Mouse (Mus musculus) forebrain, embryonic 12.5 days (tissue): ENCODE measurements around the gene Gapdh. TPM values are rescaled to one million over a fixed set of nuclear protein-coding genes. Genes with fewer than 3 reads are reported as not detected.

Experiments
- ATAC-seq: fragments of 200-750 bp; cut with Nextera tagmentation; 2 replicates; pipeline ENCODE4 v1.8.0; 2017; ENCODE audit warnings: moderate TSS enrichment; ENCODE audit not compliant: low FRiP score
- H3K27ac ChIP-seq: fragments of 300-500 bp; sonication (generic); 2 replicates; pipeline ENCODE4 v1.5.1; 2016; ENCODE audit warnings: mild to moderate bottlenecking
- H3K27me3 ChIP-seq: fragments of 300-500 bp; sonication (generic); 2 replicates; pipeline ENCODE4 v1.6.1; 2016; ENCODE audit warnings: mild to moderate bottlenecking
- H3K36me3 ChIP-seq: fragments of 300-500 bp; sonication (generic); replicated peaks from 2 replicates; pipeline ENCODE4 v1.6.1; 2016; ENCODE audit warnings: mild to moderate bottlenecking
- H3K4me1 ChIP-seq: fragments of 300-500 bp; sonication (generic); 2 replicates; pipeline ENCODE4 v1.6.1; 2016
- H3K4me2 ChIP-seq: fragments of 300-500 bp; sonication (generic); 2 replicates; pipeline ENCODE4 v1.6.1; 2016; ENCODE audit warnings: mild to moderate bottlenecking, moderate library complexity
- H3K4me3 ChIP-seq: fragments of 300-500 bp; sonication (generic); replicated peaks from 2 replicates; pipeline ENCODE4 v1.5.1; 2016; ENCODE audit warnings: mild to moderate bottlenecking
- H3K9ac ChIP-seq: fragments of 300-500 bp; sonication (generic); 2 replicates; pipeline ENCODE4 v1.6.1; 2016; ENCODE audit warnings: mild to moderate bottlenecking
- H3K9me3 ChIP-seq: fragments of 300-500 bp; sonication (generic); 2 replicates; pipeline ENCODE4 v1.6.1; 2016
- WGBS: fragments of 180-500 bp; shearing (Covaris S2); methylation state at CpG from one replicate; pipeline ENCODE4 v1.1.7; 2016; 5-methylcytosine and 5-hydroxymethylcytosine counted together
- polyA plus RNA-seq: library from polyadenylated mRNA; unstranded; fragments of >200 nt; fragmentation: Nextera tagmentation; extraction: Ambion mirVana; gene quantifications from 2 replicates; pipeline ENCODE4 v1.2.1, GENCODE M21; 2016

Gapdh gene
- polyA plus RNA-seq, 1 experiment from 2014 or later = 2,231 TPM

DNA sequence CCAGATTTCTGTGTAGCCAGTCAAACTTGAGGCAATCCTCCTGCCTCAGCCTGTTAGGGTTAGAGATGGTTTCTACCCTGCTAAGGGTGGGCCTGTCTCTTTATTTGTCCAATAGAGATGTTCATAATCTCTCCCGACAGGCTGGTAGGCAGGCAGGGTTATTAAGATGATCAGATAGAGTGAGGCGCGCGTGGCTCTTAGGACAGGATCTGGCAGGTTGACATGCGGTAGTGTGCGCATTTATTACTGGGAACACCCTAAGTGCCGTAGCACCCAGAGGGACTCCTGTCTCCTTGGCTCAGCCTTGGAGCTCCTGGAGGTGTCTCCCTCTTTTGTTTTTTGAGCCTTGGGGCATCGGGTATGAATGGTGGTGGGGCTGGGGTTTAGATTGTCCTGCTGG lies 11.0 kb downstream of the Gapdh start:
- no peak overlapping the region for H3K9ac ChIP-seq
- no peaks in the 10 kb centered on the region for H3K9me3 ChIP-seq
- no peak overlapping the region for H3K27ac ChIP-seq
- H3K4me2 ChIP-seq = no peak overlapping the region
- no peaks in the 10 kb centered on the region for H3K27me3 ChIP-seq
- H3K4me1 ChIP-seq = peaks cover 20% of the 10 kb centered on the region
- no peak overlapping the region for H3K4me3 ChIP-seq
- H3K36me3 ChIP-seq = peaks cover 76% of the 10 kb centered on the region
- no peak for ATAC-seq
- WGBS = 92% methylated on average over 8 of the region's 8 CpGs

- Histone ChIP-seq H3K36me3 (peaks cover 69% of the 10 kb centered on the region), H3K27ac (no peak overlapping the region), H3K9me3 (no peaks in the 10 kb centered on the region), H3K9ac (no peak overlapping the region), H3K4me2 (no peak overlapping the region), H3K4me1 (peaks cover 15% of the 10 kb centered on the region), H3K27me3 (no peaks in the 10 kb centered on the region), H3K4me3 (no peak overlapping the region)
- ATAC-seq = no peak
These were observed 11.7 kb downstream of the Gapdh start for GRCm38 (mm10) chr6:125154550-125154949.

- 94% methylated on average over 4 of the region's 4 CpGs for WGBS
- Histone ChIP-seq H3K36me3 (peaks cover 63% of the 10 kb centered on the region), H3K9me3 (no peaks in the 10 kb centered on the region), H3K9ac (no peak overlapping the region), H3K4me1 (peaks cover 20% of the 10 kb centered on the region), H3K4me3 (no peak overlapping the region), H3K27ac (no peak overlapping the region), H3K4me2 (no peak overlapping the region), H3K27me3 (no peaks in the 10 kb centered on the region)
- ATAC-seq = no peak
These were observed 12.6 kb downstream of the Gapdh start for GRCm38 (mm10) chr6:125153682-125154081.

- H3K27me3 ChIP-seq = no peaks in the 10 kb centered on the region
- no peak overlapping the region for H3K4me2 ChIP-seq
- no peak overlapping the region for H3K27ac ChIP-seq
- H3K4me3 ChIP-seq = no peak overlapping the region
- no peaks in the 10 kb centered on the region for H3K9me3 ChIP-seq
- H3K4me1 ChIP-seq = peaks cover 26% of the 10 kb centered on the region
- no peak overlapping the region for H3K9ac ChIP-seq
- ATAC-seq = no peak
- 88% methylated on average over 5 of the region's 5 CpGs for WGBS
- peaks cover 60% of the 10 kb centered on the region for H3K36me3 ChIP-seq
These were observed 13.3 kb downstream of the Gapdh start for GRCm38 (mm10) chr6:125153018-125153389.

- ATAC-seq = no peak
- H3K36me3 ChIP-seq = peaks cover 54% of the 10 kb centered on the region
- no peak overlapping the region for H3K4me2 ChIP-seq
- H3K4me1 ChIP-seq = peaks cover 26% of the 10 kb centered on the region
- H3K27ac ChIP-seq = no peak overlapping the region
- no peak overlapping the region for H3K4me3 ChIP-seq
- 87% methylated on average over 22 of the region's 22 CpGs for WGBS
- no peaks in the 10 kb centered on the region for H3K9me3 ChIP-seq
- no peak overlapping the region for H3K9ac ChIP-seq
- no peaks in the 10 kb centered on the region for H3K27me3 ChIP-seq
These were observed 13.9 kb downstream of the Gapdh start for GRCm38 (mm10) chr6:125152212-125153017.

GRCm38 (mm10) chr6:125149569-125149950 lies 16.7 kb downstream of the Gapdh start:
- ATAC-seq = no peak
- Histone ChIP-seq H3K4me3 (no peak overlapping the region), H3K36me3 (peaks cover 35% of the 10 kb centered on the region), H3K4me1 (peaks cover 41% of the 10 kb centered on the region), H3K9ac (no peak overlapping the region), H3K27ac (no peak overlapping the region), H3K9me3 (no peaks in the 10 kb centered on the region), H3K4me2 (no peak overlapping the region), H3K27me3 (no peaks in the 10 kb centered on the region)
- 80% methylated on average over 7 of the region's 7 CpGs for WGBS

- no peak overlapping the region for H3K4me3 ChIP-seq
- H3K4me2 ChIP-seq = no peak overlapping the region
- no peak overlapping the region for H3K27ac ChIP-seq
- no peaks in the 10 kb centered on the region for H3K27me3 ChIP-seq
- WGBS = 85% methylated on average over 16 of the region's 16 CpGs
- H3K4me1 ChIP-seq = peaks cover 44% of the 10 kb centered on the region
- ATAC-seq = no peak
- no peaks in the 10 kb centered on the region for H3K9me3 ChIP-seq
- H3K9ac ChIP-seq = no peak overlapping the region
- H3K36me3 ChIP-seq = peaks cover 37% of the 10 kb centered on the region
These were observed 17.2 kb downstream of the Gapdh start for GRCm38 (mm10) chr6:125148926-125149568.

GRCm38 (mm10) chr6:125148251-125148925 lies 17.9 kb downstream of the Gapdh start:
- H3K27ac ChIP-seq = 0 out of 2 replicates have a peak overlapping the region, but pooled peaks have one; percentile 5
- no peaks in the 10 kb centered on the region for H3K9me3 ChIP-seq
- no peak for ATAC-seq
- H3K4me1 ChIP-seq = peaks cover 44% of the 10 kb centered on the region
- H3K27me3 ChIP-seq = no peaks in the 10 kb centered on the region
- H3K4me2 ChIP-seq = no peak overlapping the region
- no peak overlapping the region for H3K4me3 ChIP-seq
- WGBS = 80% methylated on average over 18 of the region's 18 CpGs
- H3K36me3 ChIP-seq = peaks cover 38% of the 10 kb centered on the region
- H3K9ac ChIP-seq = peak overlapping the region; percentile 36; the same call in 1 of the 2 replicates

DNA sequence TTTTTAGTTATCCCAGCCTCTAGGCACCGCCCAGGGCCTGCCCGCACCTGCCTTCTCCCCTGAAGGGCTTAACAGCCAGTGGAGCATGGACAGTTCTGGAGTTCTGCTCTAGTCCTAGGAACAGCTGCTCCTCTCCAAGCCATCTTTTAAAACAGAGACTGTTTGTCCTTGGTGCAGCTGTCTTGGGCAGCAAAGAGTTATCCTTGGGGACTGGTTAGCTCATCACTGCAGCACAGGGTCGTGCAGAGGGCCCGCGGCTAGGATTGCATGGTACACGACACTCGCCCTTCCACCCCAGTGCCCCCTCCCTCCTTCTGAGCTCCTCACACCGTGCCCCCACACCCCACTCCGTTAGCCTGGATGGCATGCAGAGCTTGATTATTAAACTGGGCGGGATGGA lies 18.9 kb downstream of the Gapdh start:
- Histone ChIP-seq H3K27me3 (no peaks in the 10 kb centered on the region), H3K36me3 (peaks cover 30% of the 10 kb centered on the region), H3K9me3 (no peaks in the 10 kb centered on the region), H3K4me2 (peak overlapping the region; percentile 65), H3K4me3 (no peak overlapping the region), H3K9ac (0 out of 2 replicates have a peak overlapping the region, but pooled peaks have one; percentile 9), H3K27ac (0 out of 2 replicates have a peak overlapping the region, but pooled peaks have one; percentile 25), H3K4me1 (peaks cover 44% of the 10 kb centered on the region)
- WGBS = 70% methylated on average over 10 of the region's 10 CpGs
- no peak for ATAC-seq

DNA sequence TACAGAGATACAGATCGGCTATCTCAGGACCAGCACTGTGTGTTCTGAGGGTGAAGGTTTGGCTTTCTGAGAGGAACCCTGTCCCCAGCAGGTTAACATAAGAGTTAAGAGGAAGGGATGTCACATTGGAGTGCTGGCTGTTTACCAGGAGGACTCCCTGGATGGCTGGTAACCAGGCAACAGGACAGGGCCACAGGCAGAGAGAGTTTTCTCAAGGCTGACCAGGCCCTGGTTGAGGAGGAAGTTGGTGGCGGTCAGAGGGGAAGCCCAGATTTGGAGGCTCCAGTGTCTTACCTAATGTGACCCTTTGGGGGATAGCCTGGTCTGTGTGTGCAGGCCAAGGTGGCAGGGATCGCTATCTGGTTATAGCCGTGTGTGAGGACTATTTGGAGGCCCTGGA lies 19.5 kb downstream of the Gapdh start:
- peaks cover 44% of the 10 kb centered on the region for H3K4me1 ChIP-seq
- peak overlapping the region; percentile 65 for H3K4me2 ChIP-seq
- H3K27me3 ChIP-seq = no peaks in the 10 kb centered on the region
- peak overlapping the region; percentile 75 for H3K4me3 ChIP-seq
- peaks cover 31% of the 10 kb centered on the region for H3K36me3 ChIP-seq
- H3K9me3 ChIP-seq = no peaks in the 10 kb centered on the region
- no peak overlapping the region for H3K9ac ChIP-seq
- ATAC-seq = no peak
- WGBS = 89% methylated on average over 4 of the region's 4 CpGs
- no peak overlapping the region for H3K27ac ChIP-seq

- Histone ChIP-seq H3K27me3 (no peaks in the 10 kb centered on the region), H3K4me3 (peak overlapping the region; percentile 75), H3K9ac (peak overlapping the region; percentile 92), H3K4me2 (peak overlapping the region; percentile 65), H3K36me3 (peaks cover 32% of the 10 kb centered on the region), H3K9me3 (no peaks in the 10 kb centered on the region), H3K27ac (no peak overlapping the region), H3K4me1 (peaks cover 44% of the 10 kb centered on the region)
- WGBS = 61% methylated on average over 7 of the region's 7 CpGs
- ATAC-seq = no peak
These were observed 20.1 kb downstream of the Gapdh start for GRCm38 (mm10) chr6:125146148-125146547.

DNA sequence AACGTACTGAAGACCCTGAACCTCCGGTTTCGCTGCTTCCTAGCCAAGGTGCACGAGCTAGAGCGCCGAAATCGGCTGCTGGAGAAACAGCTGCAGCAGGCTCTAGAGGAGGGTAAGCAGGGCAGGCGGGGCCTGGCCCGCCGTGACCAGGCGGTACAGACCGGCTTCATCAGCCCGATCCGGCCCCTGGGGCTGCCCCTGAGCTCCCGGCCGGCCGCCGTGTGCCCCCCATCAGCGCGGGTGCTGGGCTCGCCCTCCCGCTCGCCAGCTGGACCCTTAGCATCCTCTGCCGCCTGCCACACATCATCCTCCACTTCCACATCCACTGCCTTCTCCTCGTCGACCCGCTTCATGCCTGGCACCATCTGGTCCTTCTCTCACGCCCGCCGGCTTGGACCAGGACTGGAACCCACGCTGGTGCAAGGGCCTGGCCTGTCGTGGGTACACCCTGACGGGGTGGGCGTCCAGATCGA lies 20.8 kb downstream of the Gapdh start:
- Histone ChIP-seq H3K27me3 (no peaks in the 10 kb centered on the region), H3K4me1 (peaks cover 44% of the 10 kb centered on the region), H3K4me2 (peak overlapping the region; percentile 65), H3K27ac (peak overlapping the region; percentile 94), H3K9me3 (no peaks in the 10 kb centered on the region), H3K36me3 (peaks cover 35% of the 10 kb centered on the region), H3K4me3 (peak overlapping the region; percentile 75), H3K9ac (peak overlapping the region; percentile 92)
- WGBS = under 1% methylated on average over 33 of the region's 35 CpGs
- peak; percentile 74 for ATAC-seq
